Mouse (Mus musculus): ENCODE results near the gene Ankrd13a. TPM values are rescaled to one million over a fixed set of nuclear protein-coding genes. Genes with fewer than 3 reads are reported as not detected.
A peak's percentile ranks its signal among the peaks of the same experiment; 100 is the strongest.

The Ankrd13a gene
- total RNA-seq, 4 experiments from 2014 or later = 66.7 to 96.6 (median 86.8) TPM

DNA sequence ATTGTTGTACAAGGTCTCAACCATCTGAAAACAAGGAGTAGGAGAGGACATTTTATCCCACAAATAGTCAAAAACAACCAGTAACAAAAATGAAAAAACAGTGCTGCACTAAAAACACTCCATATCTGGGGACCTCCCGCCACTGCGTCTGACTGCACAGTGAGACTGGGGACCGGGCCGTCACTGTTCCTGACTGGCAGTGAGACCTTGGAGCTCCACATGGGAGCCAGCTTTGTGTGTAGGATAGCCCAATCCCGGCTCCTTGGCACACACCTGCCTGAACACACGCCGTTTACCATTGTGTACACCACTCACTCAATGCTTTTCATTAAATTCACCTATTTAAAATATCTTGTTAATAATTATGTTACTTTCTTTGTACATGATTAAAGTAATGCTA is 7.3 kb upstream of the Ankrd13a start:
- DNase-seq = no peak

DNA sequence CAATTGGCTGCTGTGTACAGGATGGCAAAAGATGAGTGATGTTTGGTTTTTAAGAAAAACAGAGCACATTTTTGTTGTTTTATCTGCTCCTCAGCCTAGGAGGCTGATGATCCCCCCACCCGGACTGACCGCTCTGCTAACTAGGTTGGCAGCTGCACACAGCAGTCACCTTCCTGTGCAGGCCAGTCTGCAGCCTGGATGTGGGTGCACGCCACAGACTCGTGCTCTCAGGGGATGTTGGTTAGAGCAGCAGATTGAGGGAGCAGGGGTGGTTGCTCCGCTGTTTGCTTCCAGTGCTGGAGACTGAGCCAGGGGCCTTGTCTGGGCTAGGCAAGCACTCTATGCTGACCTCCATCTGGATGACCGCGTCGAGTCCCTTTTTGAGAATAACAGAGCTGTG is 4.7 kb upstream of the Ankrd13a start:
- no peak for DNase-seq

GRCm38 (mm10) chr5:114771796-114772195 is 2.7 kb upstream of the Ankrd13a start:
- DNase-seq = no peak

DNA sequence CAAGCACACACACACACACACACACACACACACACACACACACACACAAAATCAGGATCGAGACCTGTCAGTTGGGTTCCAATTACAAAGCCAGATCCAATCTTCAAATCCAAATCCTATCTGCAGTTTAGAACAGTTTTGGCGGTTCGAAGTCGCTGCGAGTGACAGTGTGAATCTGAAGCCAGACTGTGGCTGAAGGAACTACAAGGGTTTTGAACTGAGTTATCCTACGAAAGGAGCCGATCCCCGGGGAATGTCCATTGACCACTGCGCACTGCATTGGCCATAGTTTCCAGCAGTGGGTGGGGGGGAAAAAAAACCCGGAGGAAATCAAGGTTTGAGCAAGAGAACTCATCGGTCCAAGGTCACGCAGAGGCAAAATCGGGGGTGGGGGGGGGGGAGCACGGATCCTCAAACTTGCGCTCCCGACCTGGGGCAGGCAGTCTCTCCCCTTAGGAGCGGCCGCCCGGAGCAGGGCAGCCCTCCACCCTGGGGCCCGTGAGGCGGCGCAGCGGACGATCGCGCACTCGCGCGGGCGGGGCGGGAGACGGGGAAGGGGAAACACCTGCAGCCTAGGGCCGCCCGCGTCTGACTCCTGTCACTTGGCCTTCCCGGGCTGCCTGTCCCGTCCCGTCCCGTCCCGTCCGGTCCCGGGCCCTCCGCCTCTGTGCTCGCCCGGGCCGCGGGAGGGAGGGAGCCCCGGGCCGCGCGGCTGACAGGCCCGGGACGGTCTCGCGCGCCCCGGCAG is 1.8 kb upstream of the Ankrd13a start:
- peak; percentile 44 for DNase-seq

- DNase-seq = peak; percentile 95
Observed at GRCm38 (mm10) chr5:114773211-114773710, 1.2 kb upstream of the Ankrd13a start.

GRCm38 (mm10) chr5:114773780-114774179 is 697 bp upstream of the Ankrd13a start:
- DNase-seq = no peak

GRCm38 (mm10) chr5:114775056-114775979 is 841 bp downstream of the Ankrd13a start, which contains the start of gene Git2:
Gene Git2 (minus strand): TSS chr5:114775517.
- DNase-seq = no peak

GRCm38 (mm10) chr5:114776174-114776573 is 1.7 kb downstream of the Ankrd13a start:
- no peak for DNase-seq

DNA sequence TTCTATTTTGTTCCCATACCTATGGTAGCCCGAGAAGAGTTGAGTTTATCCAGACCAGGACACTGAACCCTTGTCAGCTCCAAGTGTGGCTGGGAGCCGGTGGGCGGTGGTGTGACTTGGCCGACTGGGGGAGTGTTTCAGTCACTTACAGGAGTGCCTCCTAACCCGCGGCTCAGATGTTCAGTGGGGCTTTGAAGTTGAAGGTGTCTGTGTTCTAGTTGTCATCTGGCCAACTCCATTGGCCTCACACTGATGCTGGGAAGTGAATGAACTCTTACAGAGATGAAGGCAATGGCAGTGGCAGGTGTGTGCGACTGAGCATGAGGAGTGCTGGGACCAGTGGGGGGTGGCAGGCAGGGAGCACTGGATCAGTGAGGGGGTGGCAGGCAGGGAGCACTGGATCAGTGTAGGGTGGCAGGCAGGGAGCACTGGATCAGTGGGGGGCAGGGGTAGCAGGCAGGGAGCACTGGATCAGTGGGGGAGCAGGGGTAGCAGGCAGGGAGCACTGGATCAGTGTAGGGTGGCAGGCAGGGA is 5.5 kb downstream of the Ankrd13a start:
- no peak for DNase-seq

DNA sequence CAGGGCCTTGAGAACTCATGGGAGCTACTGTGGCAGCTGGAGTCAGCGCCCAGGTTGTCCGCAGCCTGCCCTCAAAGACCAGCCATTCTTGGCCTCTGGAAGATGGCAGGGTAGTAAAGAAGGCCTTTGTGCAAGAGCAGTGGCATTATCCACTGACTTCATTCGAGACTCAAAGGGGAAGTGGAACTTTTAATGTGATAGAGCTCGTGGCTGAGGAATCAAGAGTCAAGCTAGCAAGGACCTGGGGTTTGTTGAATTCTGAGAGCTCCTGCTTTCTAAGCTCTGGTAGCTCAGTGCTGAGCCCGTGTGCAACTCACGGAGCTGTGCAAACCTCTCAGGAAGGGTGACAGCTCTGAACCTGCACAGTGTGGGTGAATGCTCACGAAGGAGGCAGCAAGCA is 6.4 kb downstream of the Ankrd13a start:
- no peak for DNase-seq

- DNase-seq = no peak
Observed at GRCm38 (mm10) chr5:114782991-114783390, 8.5 kb downstream of the Ankrd13a start.

GRCm38 (mm10) chr5:114783405-114784163 is 9.1 kb downstream of the Ankrd13a start:
- DNase-seq = no peak

- DNase-seq = peak; percentile 37
Observed at GRCm38 (mm10) chr5:114784622-114785165, 10.2 kb downstream of the Ankrd13a start.

DNA sequence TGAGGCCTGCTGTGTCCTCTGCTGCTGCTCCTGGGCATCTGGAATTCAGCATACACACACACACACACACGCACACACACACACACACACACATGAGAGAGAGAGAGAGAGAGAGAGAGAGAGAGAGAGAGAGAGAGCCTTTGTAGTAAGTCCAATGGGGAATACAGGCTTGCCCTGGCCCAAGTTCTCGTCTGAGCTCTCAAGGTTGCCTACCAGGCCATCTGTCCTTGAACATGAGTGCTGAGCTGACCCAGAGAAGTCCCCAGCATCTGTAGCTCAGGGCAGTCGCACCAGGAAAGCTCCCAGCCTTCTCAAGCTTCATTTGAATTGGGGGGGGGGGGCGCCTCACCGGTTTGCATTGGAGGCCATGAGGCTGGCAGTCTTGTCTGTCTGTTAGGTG is 10.7 kb downstream of the Ankrd13a start:
- DNase-seq = peak; percentile 70

GRCm38 (mm10) chr5:114793317-114793716 is 18.8 kb downstream of the Ankrd13a start:
- no peak for DNase-seq

DNA sequence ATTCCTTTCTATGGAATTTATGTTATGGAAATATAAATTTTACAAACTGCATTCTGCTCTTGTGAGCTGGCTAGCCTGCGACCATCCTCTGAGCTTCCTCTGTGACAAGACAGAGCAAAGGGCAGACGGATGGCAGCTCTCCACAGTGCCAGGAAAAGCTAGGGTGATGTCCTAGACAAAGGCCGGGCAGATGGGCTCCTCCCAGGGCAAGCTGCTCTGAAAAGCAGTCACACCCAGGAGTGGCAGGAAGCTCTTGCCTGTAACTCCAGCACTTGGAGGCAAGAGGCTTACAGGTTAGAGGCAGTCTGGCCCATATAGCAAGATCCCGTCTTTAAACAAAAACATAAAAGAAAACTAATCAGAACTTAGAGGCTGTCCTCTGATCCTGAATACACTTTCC is 20.1 kb downstream of the Ankrd13a start:
- no peak for DNase-seq

DNA sequence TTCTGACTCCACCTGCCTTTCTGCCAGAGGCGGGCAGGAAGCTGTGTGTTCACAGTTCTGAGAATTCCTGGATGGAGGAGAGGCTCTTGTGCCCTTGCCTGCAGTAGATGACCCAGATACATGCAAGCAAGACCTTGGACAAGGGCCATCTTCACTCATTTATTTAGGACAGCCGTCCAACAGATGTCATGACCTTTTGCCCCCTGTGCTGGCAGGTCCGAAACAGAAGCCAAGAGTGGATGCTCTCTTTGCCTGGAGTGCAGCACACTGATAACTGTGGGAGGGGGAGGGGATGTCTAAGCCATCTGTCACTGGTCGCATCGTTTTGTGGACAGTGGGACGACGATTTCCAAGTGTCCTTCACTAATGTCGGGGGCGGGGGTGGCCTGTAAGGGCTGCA is 20.8 kb downstream of the Ankrd13a start:
- peak; percentile 74 for DNase-seq

- DNase-seq = no peak
Observed at GRCm38 (mm10) chr5:114795653-114796052, 21.2 kb downstream of the Ankrd13a start.

DNA sequence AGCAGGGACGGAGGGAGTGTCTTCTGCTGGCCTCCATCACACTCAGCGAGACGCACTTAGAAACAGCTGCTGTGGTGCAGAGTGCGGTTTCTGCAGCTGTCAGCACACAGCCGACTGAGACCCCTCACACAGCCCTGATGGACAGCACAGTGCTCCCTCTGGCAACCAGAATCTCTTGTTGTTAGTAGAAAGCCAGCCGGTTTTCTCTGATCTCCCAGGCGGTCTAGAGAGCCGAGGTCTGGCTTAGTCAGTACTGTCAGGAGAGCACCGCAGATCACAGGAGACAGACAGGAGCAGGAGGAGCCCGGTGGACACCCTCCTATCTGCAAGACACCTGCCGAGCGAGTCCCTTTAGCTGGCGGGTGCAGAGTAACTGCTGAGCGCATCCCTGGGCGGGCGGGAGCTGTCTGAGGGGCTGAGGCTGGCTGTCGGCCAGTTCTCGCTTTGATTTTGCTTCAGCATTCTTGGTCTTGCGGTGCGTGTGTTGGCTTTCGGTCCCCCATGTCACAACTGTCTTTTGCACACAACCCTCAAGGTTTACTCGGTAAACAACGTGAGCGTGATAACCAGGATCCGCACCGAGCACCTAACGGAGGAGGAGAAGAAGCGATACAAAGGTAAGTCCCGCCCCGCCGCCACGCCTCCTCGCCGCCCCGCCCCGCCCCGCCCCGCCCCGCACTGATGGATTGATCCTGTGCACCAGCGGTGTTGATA is 22.0 kb downstream of the Ankrd13a start:
- no peak for DNase-seq

DNA sequence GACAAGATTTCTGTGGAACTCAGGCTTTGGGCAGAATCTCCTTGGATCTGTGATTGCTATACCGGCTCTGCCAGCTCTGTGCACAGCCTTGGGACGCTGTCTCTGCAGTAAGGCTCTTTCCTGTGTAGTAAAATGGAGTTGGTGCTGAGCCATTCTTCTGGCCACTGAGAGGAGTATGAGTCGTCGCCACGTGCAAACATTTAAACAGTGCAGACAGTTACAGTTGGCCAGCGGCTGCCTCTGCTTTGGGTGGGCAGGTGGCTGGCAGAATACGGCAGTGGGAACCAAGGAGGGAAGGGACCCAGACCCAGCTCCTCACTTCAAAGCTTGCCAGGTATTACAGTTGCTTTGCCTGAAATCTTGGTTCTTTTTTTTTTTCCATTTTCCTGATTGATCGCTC is 22.8 kb downstream of the Ankrd13a start:
- no peak for DNase-seq

DNA sequence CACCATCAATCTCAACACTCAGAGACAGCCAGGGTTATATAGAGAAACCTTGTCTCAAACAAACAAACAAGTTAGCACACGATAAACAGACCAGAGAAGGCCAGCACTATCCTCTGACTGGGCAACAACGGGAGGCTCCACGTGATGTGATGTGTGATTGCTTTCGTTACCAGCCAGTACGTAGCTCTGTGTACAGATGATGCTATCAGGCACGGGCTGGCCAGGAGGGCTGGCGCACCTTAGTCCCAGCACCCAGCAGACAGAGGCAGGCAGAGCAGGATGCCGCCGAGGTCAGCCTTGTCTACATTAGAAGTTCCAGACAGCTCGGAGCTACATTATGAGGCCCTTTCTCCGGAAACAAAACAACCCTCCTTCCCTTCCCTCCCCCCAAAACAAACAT is 25.4 kb downstream of the Ankrd13a start:
- no peak for DNase-seq

Measured in adrenal gland, adult 8-10 months (tissue).